Mouse (Mus musculus): ENCODE results near the gene Eprs. TPM values are rescaled to one million over a fixed set of nuclear protein-coding genes. Genes with fewer than 3 reads are reported as not detected.

Gene Eprs
- polyA plus RNA-seq, 1 experiment: 94.5 TPM

DNA sequence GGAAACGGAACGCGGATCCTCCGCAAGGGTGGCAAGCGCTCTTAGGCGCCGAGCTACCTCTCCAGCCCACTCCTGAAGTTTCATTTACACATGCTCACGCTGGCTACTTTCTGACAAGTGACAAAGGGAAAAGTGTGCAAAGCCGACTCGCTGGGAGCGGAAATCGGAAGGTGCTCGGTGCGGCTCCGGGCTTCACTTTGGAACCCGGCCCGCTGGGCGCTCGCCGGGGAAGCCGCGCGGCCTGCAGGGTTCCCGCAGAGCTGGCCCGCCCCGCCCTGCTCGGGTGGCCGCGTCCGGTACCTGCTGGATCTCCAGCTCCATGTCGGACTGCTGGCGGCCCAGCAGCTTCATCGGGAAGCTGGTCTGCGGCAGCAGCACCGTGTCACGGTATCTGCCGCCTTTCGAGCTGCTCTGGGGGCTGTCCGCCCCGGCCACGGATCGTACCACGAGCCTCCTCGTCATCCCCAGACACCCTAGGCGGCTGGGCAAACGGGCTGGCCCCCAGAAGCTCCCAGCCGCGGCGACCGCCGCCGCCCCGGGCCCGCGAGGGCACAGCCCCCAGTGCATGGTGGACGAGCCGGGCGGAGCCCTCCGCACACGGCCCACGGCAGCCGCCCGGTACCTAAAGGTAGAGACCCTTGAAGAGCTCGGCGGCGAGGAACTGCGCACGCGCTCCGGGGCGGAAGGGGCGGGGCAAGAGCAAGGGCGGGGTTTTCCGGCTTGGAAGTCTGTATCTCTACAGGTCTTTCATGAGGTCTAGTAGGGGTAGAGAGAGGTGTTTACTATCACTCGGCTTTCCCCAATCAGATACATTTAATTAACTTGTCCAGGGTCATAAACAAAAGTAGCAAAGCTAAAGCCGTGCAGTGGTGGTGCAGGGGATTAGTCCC is 33.9 kb upstream of the Eprs start, which contains the start of gene Iars2:
Gene Iars2 (minus strand): TSS at position 676 of the 890 bp plus-strand sequence.
- H3ac ChIP-seq (ENCODE audit: control insufficient read depth, insufficient read length): peak within 1 kb of the TSS; percentile 98
- peak within 1 kb of the TSS; percentile 96 for H3K4me2 ChIP-seq (ENCODE audit: low read depth)
- no peak for TF ChIP-seq SRF (IDR thresholded peaks at IDR 0.05; ENCODE audit: control insufficient read depth, insufficient read length, low read depth)
- TF ChIP-seq MYOG (IDR thresholded peaks at IDR 0.05; ENCODE audit: control insufficient read depth in 1 of 3, insufficient read depth in 1 of 3, insufficient read length in 2 of 3, low read depth in 2 of 3): no peak
- peak; percentile 70 for TF ChIP-seq POLR2AphosphoS2 (IDR thresholded peaks at IDR 0.05; ENCODE audit: insufficient read length, low read depth)
- TF ChIP-seq POLR2A (IDR thresholded peaks at IDR 0.05; ENCODE audit: insufficient read length, low read depth): peak; percentile 85
- peak within 1 kb of the TSS; percentile 62 for H3K4me3 ChIP-seq
- no peaks in the 10 kb centered on the region for H3K27me3 ChIP-seq (ENCODE audit: control insufficient read depth, insufficient read depth, insufficient read length)
- peaks cover 17% of the 10 kb centered on the region for H3K36me3 ChIP-seq (ENCODE audit: control insufficient read depth, insufficient read depth)
- peaks cover 15% of the 10 kb centered on the region for H3K79me2 ChIP-seq (ENCODE audit: control insufficient read depth, insufficient read depth)

DNA sequence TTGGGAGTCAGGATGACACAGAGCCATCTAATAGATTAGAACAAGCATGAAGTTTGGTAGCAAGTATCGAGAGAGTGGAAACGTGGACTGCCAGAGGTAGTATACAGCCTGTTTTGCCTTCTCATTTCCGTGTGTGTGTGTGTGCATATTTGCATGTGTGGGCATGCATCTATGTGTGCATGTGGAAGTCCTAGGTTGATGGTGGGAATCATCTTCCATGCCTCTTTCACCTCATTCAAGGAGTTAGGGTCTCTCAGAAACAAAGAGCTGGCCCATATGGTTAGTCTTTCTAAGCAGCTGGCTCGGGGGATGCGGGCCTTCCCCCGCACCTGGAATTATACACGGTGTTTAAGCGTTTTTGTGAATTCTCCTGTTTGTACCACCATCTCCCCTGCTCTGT is 33.0 kb upstream of the Eprs start:
- Histone ChIP-seq H3K27me3 (ENCODE audit: control insufficient read depth, insufficient read depth, insufficient read length) (no peaks in the 10 kb centered on the region), H3K79me2 (ENCODE audit: control insufficient read depth, insufficient read depth) (peaks cover 22% of the 10 kb centered on the region), H3K4me2 (ENCODE audit: low read depth) (peak overlapping the region; percentile 65), H3K4me3 (peak overlapping the region; percentile 62), H3K36me3 (ENCODE audit: control insufficient read depth, insufficient read depth) (peaks cover 13% of the 10 kb centered on the region), H3ac (ENCODE audit: control insufficient read depth, insufficient read length) (no peak overlapping the region)
- TF ChIP-seq USF1 (IDR thresholded peaks at IDR 0.05; ENCODE audit: low read depth) (no peak), E2F4 (IDR thresholded peaks at IDR 0.05; ENCODE audit: insufficient read depth) (no peak), TCF3 (IDR thresholded peaks at IDR 0.05; ENCODE audit: insufficient read length, low read depth) (no peak), POLR2A (IDR thresholded peaks at IDR 0.05; ENCODE audit: insufficient read length, low read depth) (no peak), MAX (IDR thresholded peaks at IDR 0.05; ENCODE audit: low read depth) (no peak), MYOG (IDR thresholded peaks at IDR 0.05; ENCODE audit: control insufficient read depth in 1 of 3, insufficient read depth in 1 of 3, insufficient read length in 2 of 3, low read depth in 2 of 3) (no peak), POLR2AphosphoS2 (IDR thresholded peaks at IDR 0.05; ENCODE audit: insufficient read length, low read depth) (no peak), TCF12 (IDR thresholded peaks at IDR 0.05; ENCODE audit: insufficient read depth, poor library complexity, severe bottlenecking) (no peak), CEBPB (IDR thresholded peaks at IDR 0.05; ENCODE audit: insufficient read depth, poor library complexity, severe bottlenecking) (no peak), MYOD1 (IDR thresholded peaks at IDR 0.05; ENCODE audit: control insufficient read depth in 1 of 3, insufficient read length in 2 of 3, low read depth in 2 of 3) (no peak), REST (IDR thresholded peaks at IDR 0.05; ENCODE audit: insufficient read depth, insufficient read length) (no peak)

GRCm38 (mm10) chr1:185331364-185331763 is 31.5 kb upstream of the Eprs start:
- H3K36me3 ChIP-seq (ENCODE audit: control insufficient read depth, insufficient read depth): peaks cover 5% of the 10 kb centered on the region
- H3K4me3 ChIP-seq: peak overlapping the region; percentile 59
- TF ChIP-seq REST (IDR thresholded peaks at IDR 0.05; ENCODE audit: insufficient read depth, insufficient read length) (no peak), MAX (IDR thresholded peaks at IDR 0.05; ENCODE audit: low read depth) (no peak), POLR2A (IDR thresholded peaks at IDR 0.05; ENCODE audit: insufficient read length, low read depth) (no peak)
- peak overlapping the region; percentile 96 for H3K4me2 ChIP-seq (ENCODE audit: low read depth)
- H3ac ChIP-seq (ENCODE audit: control insufficient read depth, insufficient read length): peak overlapping the region; percentile 56
- H3K27me3 ChIP-seq (ENCODE audit: control insufficient read depth, insufficient read depth, insufficient read length): no peaks in the 10 kb centered on the region
- peaks cover 26% of the 10 kb centered on the region for H3K79me2 ChIP-seq (ENCODE audit: control insufficient read depth, insufficient read depth)

- H3K36me3 ChIP-seq (ENCODE audit: control insufficient read depth, insufficient read depth): peaks cover 2% of the 10 kb centered on the region
- no peaks in the 10 kb centered on the region for H3K27me3 ChIP-seq (ENCODE audit: control insufficient read depth, insufficient read depth, insufficient read length)
- TF ChIP-seq USF1 (IDR thresholded peaks at IDR 0.05; ENCODE audit: low read depth): no peak
- peak; percentile 89 for TF ChIP-seq POLR2A (IDR thresholded peaks at IDR 0.05; ENCODE audit: insufficient read length, low read depth)
- TF ChIP-seq POLR2AphosphoS2 (IDR thresholded peaks at IDR 0.05; ENCODE audit: insufficient read length, low read depth): peak; percentile 97
- TF ChIP-seq MYOG (IDR thresholded peaks at IDR 0.05; ENCODE audit: control insufficient read depth in 1 of 3, insufficient read depth in 1 of 3, insufficient read length in 2 of 3, low read depth in 2 of 3): no peak
- TF ChIP-seq CEBPB (IDR thresholded peaks at IDR 0.05; ENCODE audit: insufficient read depth, poor library complexity, severe bottlenecking): no peak
- peak within 1 kb of the TSS; percentile 56 for H3ac ChIP-seq (ENCODE audit: control insufficient read depth, insufficient read length)
- peak within 1 kb of the TSS; percentile 59 for H3K4me3 ChIP-seq
- peak within 1 kb of the TSS; percentile 96 for H3K4me2 ChIP-seq (ENCODE audit: low read depth)
- peaks cover 26% of the 10 kb centered on the region for H3K79me2 ChIP-seq (ENCODE audit: control insufficient read depth, insufficient read depth)
These were observed 30.8 kb upstream of the Eprs start, which contains the start of gene Bpnt1 for GRCm38 (mm10) chr1:185331983-185332430. Gene Bpnt1 (plus strand): TSS chr1:185332149.

DNA sequence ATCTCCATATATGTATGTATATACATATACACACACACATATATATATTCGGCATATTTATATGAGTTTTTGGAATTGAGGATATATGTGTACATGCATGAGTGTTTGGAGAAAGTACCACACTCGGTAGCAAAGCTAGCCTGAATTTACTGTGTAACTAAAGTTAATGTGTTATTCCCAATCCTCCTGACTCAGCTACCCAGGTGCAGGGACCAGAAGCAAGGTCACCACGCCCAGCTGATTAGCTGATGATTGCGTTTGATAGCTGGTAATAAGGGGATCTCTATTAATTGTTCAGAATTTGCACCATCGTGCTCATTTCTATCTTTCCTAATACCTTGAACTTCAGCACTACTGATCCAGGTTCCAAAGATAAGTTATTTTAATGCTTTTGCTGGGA is 29.2 kb upstream of the Eprs start:
- Histone ChIP-seq H3K36me3 (ENCODE audit: control insufficient read depth, insufficient read depth) (peaks cover under 1% of the 10 kb centered on the region), H3K4me2 (ENCODE audit: low read depth) (peak overlapping the region; percentile 96), H3K79me2 (ENCODE audit: control insufficient read depth, insufficient read depth) (peaks cover 26% of the 10 kb centered on the region), H3K27me3 (ENCODE audit: control insufficient read depth, insufficient read depth, insufficient read length) (no peaks in the 10 kb centered on the region), H3ac (ENCODE audit: control insufficient read depth, insufficient read length) (no peak overlapping the region), H3K4me3 (no peak overlapping the region)
- TF ChIP-seq MAX (IDR thresholded peaks at IDR 0.05; ENCODE audit: low read depth) (no peak), TCF12 (IDR thresholded peaks at IDR 0.05; ENCODE audit: insufficient read depth, poor library complexity, severe bottlenecking) (no peak), CEBPB (IDR thresholded peaks at IDR 0.05; ENCODE audit: insufficient read depth, poor library complexity, severe bottlenecking) (no peak), USF1 (IDR thresholded peaks at IDR 0.05; ENCODE audit: low read depth) (no peak), MYOG (IDR thresholded peaks at IDR 0.05; ENCODE audit: control insufficient read depth in 1 of 3, insufficient read depth in 1 of 3, insufficient read length in 2 of 3, low read depth in 2 of 3) (no peak), MYOD1 (IDR thresholded peaks at IDR 0.05; ENCODE audit: control insufficient read depth in 1 of 3, insufficient read length in 2 of 3, low read depth in 2 of 3) (no peak), POLR2A (IDR thresholded peaks at IDR 0.05; ENCODE audit: insufficient read length, low read depth) (no peak), SRF (IDR thresholded peaks at IDR 0.05; ENCODE audit: control insufficient read depth, insufficient read length, low read depth) (no peak), TCF3 (IDR thresholded peaks at IDR 0.05; ENCODE audit: insufficient read length, low read depth) (no peak), E2F4 (IDR thresholded peaks at IDR 0.05; ENCODE audit: insufficient read depth) (no peak), POLR2AphosphoS2 (IDR thresholded peaks at IDR 0.05; ENCODE audit: insufficient read length, low read depth) (no peak), REST (IDR thresholded peaks at IDR 0.05; ENCODE audit: insufficient read depth, insufficient read length) (no peak)

All from myocyte (in vitro differentiated cells).